Mouse (Mus musculus) myocyte (in vitro differentiated cells): ENCODE results near the gene 5730596B20Rik.

Experiments
- CEBPB ChIP-seq: IDR thresholded peaks from 2 replicates; pipeline ENCODE4 v1.6.1; 2011; ENCODE audit warnings: mild to moderate bottlenecking, moderate library complexity; ENCODE audit not compliant: poor library complexity, insufficient read depth, severe bottlenecking
- E2F4 ChIP-seq: IDR thresholded peaks from one replicate; pipeline ENCODE4 v1.6.1; 2011; ENCODE audit warnings: mild to moderate bottlenecking, control low read depth, moderate library complexity; ENCODE audit not compliant: insufficient read depth
- MAX ChIP-seq: IDR thresholded peaks from one replicate; pipeline ENCODE4 v1.6.1; 2011; ENCODE audit warnings: low read depth, mild to moderate bottlenecking, control low read depth
- MYOD1 ChIP-seq, 3 experiments: IDR thresholded peaks; one replicate each; pipeline ENCODE4 v1.6.1; 2011; ENCODE audit warnings: control low read depth in 2 of 3, low read depth in 2 of 3, mild to moderate bottlenecking in 2 of 3, moderate library complexity in 1 of 3; ENCODE audit not compliant: insufficient read length in 2 of 3, control insufficient read depth in 1 of 3
- MYOG ChIP-seq, 3 experiments: IDR thresholded peaks; one replicate each; pipeline ENCODE4 v1.6.1; 2011; ENCODE audit warnings: control low read depth in 2 of 3, low read depth in 2 of 3, mild to moderate bottlenecking in 2 of 3; ENCODE audit not compliant: insufficient read length in 2 of 3, control insufficient read depth in 1 of 3, insufficient read depth in 1 of 3
- POLR2A ChIP-seq: IDR thresholded peaks from one replicate; pipeline ENCODE4 v1.6.1; 2011; ENCODE audit warnings: low read depth, mild to moderate bottlenecking, control low read depth, moderate library complexity; ENCODE audit not compliant: insufficient read length
- POLR2AphosphoS2 ChIP-seq: IDR thresholded peaks from one replicate; pipeline ENCODE4 v1.6.1; 2011; ENCODE audit warnings: low read depth, control low read depth; ENCODE audit not compliant: insufficient read length
- REST ChIP-seq: IDR thresholded peaks from one replicate; pipeline ENCODE4 v1.6.1; 2011; ENCODE audit warnings: mild to moderate bottlenecking, control low read depth, moderate library complexity; ENCODE audit not compliant: insufficient read depth, insufficient read length
- TCF12 ChIP-seq: IDR thresholded peaks from one replicate; pipeline ENCODE4 v1.6.1; 2011; ENCODE audit warnings: mild to moderate bottlenecking, control low read depth; ENCODE audit not compliant: poor library complexity, insufficient read depth, severe bottlenecking
- TCF3 ChIP-seq: IDR thresholded peaks from one replicate; pipeline ENCODE4 v1.6.1; 2011; ENCODE audit warnings: low read depth, control low read depth; ENCODE audit not compliant: insufficient read length
- USF1 ChIP-seq: IDR thresholded peaks from one replicate; pipeline ENCODE4 v1.6.1; 2011; ENCODE audit warnings: low read depth, mild to moderate bottlenecking, control low read depth, moderate library complexity

GRCm38 (mm10) chr6:52167176-52167575 is 10.1 kb upstream of the 5730596B20Rik start:
- TF ChIP-seq MYOG (IDR thresholded peaks at IDR 0.05; ENCODE audit: control insufficient read depth in 1 of 3, insufficient read depth in 1 of 3, insufficient read length in 2 of 3, low read depth in 2 of 3) (no peak), POLR2A (no peak), REST (no peak), TCF12 (no peak), MAX (no peak), TCF3 (no peak), MYOD1 (IDR thresholded peaks at IDR 0.05; ENCODE audit: control insufficient read depth in 1 of 3, insufficient read length in 2 of 3, low read depth in 2 of 3) (no peak), E2F4 (no peak), POLR2AphosphoS2 (no peak), CEBPB (no peak), USF1 (no peak)
